Mouse (Mus musculus): ENCODE results near the gene Tspear.

- TF ChIP-seq CEBPB (IDR thresholded peaks at IDR 0.05; ENCODE audit: low read depth), result no peak
- no peak for TF ChIP-seq CTCF (IDR thresholded peaks at IDR 0.05; ENCODE audit: control insufficient read depth, insufficient read depth, insufficient read length)
- TF ChIP-seq MAX (IDR thresholded peaks at IDR 0.05), result no peak
- no peak for TF ChIP-seq USF1 (IDR thresholded peaks at IDR 0.05; ENCODE audit: low read depth)
- TF ChIP-seq MYOD1 (IDR thresholded peaks at IDR 0.05; ENCODE audit: control insufficient read depth, insufficient read length, low read depth), result no peak
Observed at GRCm38 (mm10) chr10:77769727-77770126, 83.4 kb downstream of the Tspear start.

All from C2C12 (cell line).